Mouse (Mus musculus) urinary bladder, postnatal 4 days (tissue): ENCODE measurements around the gene Zfhx2.

Experiments used
- DNase-seq, 2 experiments: peaks; one replicate each; pipeline ENCODE4 v3.0.0; 2021 to 2022; ENCODE audit warnings: low spot score in 2 of 2

Gene Zfhx2

DNA sequence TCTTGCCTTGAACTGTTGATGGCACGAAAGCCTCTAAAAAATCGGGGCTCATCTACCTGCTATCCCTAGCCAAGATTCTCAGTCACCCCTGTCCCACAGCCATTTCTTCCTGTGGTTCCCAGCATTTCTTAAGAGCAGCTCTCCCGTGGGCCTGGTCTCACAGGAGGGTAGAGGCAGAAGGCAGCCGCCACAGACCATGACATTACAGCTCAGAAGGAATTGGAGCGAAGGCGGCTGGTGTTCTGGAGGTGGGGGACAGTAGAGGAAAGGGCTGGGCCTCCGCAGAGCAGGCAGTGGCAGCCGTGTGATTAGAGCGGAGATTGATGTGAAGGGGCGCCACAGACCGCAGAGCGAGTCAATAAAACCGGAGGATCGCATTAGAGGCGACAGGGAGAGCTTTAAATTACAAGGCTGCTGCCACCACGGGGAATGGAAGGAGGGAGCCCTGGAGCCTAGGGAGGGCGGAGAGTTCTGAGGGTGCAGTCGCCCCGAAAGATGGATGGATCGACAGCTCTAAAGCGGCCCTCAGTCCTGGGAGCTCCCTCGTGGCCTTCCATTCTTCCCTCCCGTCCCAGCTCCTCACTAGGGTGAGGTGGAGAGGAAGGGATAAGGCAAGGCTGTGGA, 13.6 kb downstream of the Zfhx2 start:
- peak in 1 of 2 experiments; percentile 54 for DNase-seq

DNA sequence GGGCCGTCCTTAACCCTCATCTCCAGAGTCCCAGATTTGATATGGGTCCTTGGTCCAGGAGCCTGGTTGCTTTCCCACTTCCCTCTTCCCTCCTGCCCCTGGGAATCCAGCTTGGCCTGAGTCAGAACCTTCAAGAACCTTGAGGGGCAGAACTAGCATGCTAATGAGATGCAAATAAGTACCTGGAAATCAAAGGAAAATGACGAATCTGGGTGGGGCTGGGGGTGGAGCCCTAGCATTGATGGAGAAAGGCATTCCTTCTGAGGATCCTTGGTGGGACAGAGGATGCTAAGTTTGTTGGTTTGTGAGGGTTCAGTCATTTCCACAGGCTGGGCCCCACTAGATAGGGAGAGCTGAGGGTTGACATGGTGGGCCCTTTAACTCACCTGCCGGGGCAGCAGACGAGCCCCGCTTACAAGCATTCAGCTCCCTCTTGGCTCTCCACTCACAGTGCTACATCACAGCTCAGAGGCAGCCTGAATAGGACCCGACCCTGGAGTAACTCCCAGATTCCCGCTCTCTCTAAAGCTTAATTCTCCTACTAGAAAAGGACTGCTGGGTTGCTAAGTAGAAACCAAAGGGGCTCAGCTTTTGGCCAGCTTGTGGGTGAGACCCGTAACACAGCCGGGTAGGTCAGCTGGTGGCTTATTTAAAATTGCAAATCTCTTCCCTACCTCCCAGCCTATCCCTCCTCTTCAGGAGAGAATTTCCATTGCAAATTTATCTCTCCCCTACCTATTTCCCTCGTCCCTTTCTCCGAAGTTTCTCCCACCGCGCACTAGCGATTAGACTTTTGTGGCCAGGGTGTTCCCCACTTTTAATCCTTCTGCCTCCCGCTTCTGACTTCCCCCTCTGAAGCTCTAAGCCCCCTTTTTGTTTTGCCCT, 14.4 kb downstream of the Zfhx2 start:
- DNase-seq: no peak

DNA sequence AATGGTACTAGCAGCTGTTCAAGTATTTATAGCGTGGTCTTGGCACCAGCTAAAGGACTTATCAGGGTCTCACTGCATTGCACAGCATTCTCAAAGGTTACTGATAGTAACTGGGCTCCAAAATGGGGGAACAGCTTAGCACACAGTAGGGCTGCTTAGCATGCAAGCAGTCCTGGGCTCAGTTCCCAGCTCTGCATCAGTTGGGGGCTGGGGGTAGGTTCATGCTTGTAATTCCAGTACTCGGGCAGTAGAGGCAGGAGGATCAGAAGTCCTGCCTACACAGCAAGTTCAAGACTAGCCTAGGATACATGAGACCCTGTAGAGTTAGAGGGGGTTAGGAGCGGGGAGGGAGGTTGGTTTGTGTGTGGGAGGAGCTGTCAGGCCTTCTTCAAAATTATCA, 15.2 kb downstream of the Zfhx2 start:
- no peak for DNase-seq

DNA sequence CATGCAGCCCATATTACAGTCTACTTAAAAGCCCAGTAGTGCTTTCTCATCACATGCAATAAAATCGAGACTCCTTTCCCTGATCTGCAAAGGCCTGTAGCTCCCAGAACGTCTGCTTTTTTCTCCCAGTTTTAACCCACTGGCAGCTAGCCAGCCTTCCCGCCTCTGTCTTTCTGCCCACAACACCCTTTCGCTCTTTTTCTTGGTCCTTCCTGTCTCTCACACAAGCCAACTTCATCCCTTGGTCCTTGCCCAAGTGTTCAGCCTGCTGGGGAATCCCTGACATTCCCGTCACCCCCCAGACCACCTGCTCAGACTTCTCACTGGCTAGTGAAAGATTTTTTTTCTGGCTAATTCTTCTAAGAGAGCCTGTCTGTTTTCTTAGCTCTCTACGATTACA, 15.9 kb downstream of the Zfhx2 start:
- DNase-seq: peak in 1 of 2 experiments; percentile 58

DNA sequence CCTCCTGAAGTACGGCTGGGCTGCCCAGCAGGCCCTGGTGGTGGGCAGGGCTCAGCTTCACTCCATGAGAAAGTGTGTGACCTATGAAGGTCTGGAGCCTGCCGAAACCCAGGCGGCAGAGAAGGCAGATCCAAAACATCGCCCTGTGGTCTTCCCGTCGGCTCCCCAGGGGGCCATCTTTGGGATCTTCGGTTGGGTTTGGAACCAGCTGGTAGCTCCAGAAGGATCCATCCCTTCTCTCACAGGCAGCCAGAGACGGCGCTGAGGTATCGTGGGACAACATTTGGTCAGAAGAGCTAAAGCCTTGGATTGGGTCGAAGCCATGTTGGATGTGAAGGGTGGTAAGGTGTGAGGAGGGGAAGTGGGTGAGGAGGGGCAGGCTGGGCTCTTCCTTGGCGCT, 17.7 kb downstream of the Zfhx2 start:
- DNase-seq: peak in 1 of 2 experiments; percentile 54

DNA sequence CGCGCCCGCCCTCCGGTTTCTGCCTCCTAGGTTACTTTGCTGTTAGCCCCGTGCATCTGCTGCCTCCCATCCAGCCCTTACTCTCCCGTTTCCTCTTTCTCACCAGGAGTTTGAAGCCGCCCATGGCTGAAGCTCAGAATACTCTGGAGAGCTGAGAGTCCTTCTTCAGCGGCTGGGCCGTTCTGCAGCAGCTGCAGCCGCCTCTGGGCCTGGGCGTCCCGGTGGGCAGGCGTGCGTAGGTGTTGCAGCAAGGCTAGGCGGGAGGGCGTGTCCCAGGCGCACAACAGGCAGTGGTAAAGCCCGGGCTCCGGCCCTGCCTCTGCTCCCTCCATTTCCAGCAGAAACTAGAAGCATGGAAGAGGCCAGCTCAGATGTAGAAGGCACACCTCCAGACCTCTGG, 20.4 kb downstream of the Zfhx2 start:
- DNase-seq: peak in 1 of 2 experiments; percentile 58

DNA sequence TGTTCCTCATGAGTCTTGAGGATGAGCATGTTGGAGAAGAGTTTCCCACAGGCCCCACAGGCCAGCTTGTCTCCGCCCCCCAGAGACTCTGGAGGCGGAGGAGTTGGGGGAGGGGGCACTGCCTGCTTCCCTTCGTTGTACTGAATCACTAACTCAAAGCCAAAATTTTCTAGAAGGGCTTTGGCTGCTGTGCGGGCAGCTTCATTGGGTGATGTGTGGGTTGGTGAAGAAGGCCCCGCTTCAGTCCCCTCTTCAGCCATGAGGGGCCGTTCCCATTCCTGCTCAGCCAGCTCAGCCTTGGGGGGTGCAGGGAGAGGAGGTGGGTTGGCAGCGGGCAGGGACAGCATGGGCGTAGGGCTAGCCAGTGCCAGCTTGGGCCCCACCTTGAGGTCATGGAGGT, 26.1 kb downstream of the Zfhx2 start:
- no peak for DNase-seq

DNA sequence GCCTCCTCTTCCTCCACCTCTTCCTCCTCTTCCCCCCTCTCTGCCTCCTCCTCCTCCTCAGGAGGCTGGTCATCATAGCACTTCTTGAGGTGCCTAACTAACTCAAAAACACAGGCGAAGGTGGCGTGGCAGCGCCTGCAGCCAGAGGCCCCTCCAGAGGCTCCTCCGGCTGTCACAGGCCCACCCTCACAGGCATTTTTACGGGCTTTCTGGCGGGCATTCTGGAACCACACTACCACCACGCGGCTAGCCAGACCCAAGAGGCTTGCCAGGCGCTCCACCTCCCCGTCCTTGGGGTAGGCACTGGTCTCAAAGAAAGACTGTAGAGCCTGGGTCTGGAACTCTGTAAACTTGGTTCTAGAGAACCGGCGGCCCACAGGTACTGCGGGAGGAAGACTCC, 26.7 kb downstream of the Zfhx2 start:
- no peak for DNase-seq

DNA sequence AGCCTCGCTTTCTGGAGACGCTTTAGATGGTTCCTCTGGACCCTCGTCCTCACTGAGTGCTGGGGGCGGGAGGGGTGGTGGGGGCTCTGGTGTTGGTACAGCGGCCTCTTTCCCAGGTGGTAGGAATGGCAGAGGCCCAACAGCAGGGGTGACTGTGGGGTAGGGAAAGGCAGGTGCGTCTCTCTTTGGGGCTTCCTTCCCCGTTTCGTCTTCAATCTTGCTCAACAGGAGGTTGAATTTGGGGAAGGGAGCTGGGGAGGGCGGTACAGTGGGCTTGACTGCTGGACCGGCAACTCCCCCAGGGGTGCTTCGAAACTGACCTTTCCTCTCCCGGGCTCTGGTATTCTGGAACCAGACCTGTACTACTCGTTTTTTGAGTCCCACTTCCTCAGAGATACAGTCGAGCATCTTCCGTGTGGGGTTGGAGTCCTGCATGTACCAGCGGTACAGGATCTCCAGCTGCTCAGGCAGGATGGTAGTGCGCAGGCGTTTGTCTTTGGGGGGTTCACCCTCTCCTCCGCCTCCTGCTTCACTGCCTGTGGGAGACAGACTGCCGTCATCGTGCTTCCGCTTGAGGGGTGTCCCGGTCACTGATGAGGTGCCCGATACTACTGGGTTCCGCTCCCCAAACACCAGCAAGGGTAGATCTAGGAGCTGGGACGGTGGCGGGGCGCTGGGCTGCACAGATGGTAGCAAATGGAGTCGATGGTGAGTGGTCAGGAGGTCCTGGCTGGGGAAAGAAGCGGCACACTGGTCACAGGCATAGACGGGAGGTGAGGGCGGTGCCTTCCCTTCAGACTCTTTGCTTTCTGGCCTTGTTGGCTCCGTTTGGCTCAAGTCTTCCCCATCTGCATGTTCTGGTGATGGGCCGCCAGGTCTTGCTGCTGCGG, 27.4 kb downstream of the Zfhx2 start:
- no peak for DNase-seq

DNA sequence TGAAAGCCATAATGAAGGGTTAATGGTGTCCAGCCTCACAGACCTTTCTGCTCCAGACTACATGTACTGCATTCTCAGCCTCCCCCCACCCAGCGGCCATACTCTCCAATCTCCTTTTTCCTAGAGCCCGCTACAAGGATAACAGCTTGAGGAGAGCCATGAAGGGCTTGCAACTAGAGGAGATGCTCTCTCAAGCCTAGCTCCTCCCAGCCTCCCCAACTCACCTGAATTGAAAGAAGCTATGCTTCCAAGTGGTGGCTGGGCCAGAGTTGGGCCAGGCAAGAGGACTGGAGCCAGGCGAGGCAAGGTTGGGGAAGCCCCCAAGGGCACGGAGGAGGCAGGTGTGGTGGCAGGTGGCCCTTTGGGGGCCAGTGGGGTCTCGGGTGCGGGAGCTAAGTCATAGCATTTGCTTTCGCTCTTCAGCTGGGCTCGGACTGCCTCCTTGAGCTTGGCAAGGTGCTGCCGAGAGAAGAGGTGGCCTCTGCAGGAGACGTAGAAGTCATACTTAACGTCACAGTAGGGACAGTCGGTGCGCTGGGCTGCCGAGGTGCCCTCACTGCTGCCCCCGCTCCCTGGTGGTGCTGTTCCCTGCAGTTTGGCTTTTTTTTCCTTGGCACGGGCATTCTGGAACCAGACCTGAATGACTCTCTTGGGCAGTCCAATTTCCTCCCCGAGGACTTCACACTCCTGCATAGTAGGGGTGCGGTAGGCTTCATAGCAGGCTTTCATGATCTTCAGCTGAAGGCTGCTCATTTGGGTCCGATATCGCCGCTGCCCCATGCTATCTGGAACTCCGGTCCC, 28.3 kb downstream of the Zfhx2 start:
- DNase-seq: no peak

DNA sequence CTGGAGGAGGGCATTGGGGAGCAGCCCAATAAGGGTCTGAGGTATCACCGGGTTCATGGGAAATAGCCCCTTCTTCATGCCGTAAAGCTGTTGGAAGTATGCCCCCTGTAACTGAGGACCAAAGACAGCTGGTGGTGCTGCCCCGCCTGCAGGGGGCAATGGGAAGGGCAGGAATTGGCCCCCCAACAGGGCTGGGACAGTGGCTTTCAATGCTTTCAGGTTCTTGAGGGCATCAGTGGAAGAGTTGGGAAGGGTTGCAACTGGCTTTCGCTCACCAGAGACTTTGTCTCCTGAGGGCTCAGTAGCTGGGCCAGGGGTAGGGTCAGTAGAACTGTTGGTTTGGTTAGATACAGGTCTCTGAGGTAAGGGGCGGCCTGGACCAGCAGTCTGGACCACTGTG, 29.0 kb downstream of the Zfhx2 start:
- no peak for DNase-seq

DNA sequence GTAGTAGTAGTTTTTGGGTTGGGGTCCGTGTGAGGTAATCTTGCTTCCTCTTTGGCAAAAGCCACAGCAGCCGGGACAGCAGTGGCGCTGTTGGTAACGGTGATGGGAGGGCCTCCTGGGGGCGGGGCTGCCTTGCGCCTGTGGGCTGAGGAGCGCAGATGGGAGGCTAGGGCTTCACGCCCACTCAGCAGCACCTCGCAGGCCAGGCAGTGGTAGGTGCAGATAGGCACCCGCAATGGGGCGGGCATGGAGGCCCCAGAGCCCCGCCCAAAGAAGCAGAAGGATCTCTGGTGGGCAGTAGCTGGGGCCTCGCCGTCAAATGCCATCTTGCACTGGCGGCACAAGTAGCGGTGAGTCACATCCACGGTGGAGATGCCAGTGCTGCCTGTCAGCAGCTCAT, 29.5 kb downstream of the Zfhx2 start:
- peak in 1 of 2 experiments; percentile 59 for DNase-seq

DNA sequence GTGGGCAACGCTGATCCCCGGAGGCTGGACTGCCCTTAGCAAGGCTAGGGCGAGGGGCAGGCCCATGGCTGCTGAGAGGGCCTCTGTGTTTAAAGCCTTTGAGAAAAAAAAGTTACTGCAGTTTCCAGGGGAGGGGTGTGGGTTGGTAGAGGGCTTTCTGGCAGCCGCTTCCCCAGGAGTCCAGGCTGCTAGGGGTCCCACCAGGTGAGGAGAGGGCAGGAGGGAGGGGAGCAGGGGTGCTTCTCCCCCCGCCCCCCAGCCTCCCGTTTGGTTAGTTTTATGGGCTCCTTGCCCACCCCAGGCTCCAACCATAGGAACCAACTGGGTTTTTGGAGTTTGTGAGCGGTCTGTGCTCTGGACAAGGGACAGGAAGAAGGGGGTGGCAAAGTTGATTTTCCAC, 30.3 kb downstream of the Zfhx2 start:
- DNase-seq: no peak

DNA sequence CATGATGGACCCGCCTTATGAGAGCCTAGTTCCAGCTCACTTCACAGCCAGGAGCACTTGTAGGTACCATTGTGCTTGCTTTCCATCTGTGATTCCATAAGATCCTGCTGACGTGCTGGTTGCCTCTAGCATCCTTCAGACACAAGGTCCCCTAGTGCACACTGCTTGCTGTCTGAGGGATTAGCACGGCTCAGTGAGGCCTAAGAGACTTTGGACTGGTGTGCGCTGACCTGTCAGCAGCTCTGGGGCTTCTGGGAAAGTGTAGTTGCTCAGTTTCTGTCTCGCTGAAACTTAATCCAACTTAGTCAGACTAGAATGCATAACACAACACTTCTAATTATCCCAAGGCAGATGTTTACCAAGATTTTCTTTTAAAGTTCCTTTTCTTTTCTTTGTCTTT, 32.2 kb downstream of the Zfhx2 start:
- no peak for DNase-seq

DNA sequence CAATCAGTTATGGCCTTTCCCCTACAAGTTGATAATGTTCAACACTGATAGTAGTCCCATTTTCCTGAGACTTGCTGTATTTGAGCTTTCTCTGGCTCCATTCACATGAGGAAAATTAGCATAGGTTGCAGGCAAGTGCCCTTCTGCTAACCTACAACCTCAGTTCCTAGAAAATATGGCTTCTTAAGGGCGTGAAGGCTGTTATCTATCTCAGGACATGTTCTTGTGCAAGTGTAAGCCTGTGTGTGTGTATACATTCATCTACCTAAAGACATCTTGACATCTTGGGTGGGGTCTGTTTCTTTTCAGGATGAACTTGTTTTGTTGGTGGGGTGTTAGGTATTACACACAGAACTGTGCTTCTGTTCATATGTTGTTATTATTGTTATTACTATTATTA, 33.1 kb downstream of the Zfhx2 start:
- no peak for DNase-seq

DNA sequence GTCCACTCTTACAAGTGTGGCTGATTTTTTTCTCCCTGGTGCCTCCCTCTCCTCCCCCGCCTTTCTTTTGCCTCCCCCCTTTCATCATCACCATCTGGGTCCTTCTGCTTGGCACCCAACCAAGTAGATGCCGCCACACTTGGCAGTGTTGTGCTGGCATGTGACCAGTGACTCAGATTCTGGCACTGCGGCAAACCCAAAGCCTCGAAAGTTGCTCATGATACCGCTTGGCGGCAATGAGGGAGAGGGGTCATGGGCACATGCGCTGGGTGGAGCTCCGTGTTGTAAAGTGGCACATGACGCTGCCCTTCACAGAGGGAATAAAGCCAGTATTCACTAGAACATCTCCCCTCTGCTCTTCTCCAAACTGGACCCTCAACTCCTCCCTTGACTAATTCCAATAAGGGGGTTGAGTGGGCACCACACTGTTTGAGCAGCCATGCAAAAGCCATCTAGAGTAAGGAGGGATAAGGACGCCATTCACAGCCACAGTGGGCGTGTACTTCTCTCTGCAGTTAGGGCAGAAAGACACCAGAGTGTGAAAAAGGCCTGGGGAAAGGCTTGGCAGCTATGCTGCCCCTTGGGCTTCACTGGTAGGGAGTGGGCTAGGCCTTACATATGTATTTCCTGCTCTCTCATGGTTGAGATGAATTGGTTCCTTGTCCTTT, 36.8 kb downstream of the Zfhx2 start:
- DNase-seq: no peak

DNA sequence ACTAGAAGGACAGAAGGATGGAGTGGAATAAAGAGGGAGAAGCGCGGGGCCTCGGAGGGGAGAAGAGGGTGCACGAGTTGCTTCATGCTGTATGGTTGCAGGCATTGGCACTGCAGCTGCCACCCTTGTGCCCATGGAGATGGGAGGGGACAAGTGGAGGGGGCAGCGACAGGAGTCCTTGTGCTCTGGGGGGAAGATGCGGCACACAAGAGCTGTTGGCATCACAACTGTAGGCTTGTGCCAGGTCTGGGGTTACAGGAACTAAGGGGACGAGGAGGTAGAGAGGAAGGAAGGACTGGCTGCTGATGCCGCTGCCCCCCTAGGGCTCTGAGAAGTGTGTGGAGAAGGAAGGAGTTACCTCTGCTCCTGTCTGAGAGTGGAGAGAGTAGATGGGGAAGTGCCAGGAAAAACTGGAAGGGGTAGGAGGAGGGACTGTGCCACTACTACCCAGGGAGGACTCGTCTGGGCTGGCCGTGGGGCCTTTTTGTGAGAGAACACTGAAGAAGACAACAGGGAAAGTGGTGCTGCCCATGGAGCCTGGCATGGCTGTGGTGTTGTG, 37.9 kb downstream of the Zfhx2 start:
- DNase-seq: no peak

DNA sequence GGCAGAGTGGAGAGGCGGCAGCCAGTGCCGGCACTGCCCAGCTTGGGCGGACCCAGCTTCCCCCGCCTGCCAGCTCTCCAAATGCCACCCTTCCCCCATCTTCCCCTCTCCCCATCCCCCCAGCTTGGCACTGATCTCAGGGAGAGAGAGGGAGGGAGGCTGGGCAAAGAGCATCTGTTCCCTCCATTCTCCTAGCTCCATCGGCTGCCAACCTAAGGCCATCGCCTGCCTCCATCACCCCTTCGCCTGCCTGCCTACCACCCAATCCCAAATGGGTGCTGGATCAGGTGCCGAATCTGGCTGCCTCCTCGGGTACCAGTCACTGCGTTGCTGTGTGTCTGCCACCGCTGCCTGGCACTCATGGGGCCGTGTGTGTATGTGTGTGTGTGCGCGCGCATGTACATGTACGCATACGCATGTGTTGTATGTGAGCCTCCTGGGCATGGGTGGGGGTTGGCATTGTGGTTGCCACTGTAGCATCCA, 38.4 kb downstream of the Zfhx2 start:
- DNase-seq: no peak

DNA sequence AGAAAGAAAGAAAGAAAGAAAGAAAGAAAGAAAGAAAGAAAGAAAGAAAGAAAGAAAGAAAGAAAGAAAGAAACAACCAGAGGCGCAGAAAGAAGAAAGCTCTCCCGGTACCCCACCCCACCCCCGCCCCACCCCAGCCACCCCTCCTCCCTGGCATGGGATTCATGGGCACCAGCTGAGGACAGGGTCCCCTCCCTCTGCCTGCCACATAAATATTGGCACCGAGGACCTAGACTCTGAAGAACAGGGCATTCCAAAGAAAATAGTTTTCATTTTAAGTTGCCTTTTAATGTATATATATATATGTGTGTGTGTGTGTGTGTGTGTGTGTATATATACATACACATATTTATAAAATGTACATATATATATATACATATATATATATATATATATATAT, 39.1 kb downstream of the Zfhx2 start:
- DNase-seq: no peak

DNA sequence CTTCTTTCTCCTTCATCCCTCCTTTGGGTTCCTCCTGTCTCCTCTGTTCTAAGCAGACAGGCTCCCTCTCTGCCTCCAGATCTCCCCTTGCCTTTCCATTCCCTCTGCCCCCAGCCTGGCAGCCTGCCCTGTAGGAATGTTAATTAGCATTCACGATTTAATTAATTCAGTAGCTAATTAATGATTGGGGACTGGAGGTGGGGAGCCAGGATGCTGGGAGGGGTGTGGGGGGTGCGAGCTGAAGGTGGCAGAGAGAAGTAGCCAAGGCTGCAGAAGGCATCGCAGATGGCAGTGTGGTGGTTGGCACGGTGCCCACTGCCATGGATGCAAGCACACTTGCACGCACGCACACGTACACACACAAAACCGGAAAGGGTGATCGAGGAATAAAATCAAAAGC, 39.6 kb downstream of the Zfhx2 start:
- no peak for DNase-seq
